Mouse (Mus musculus) monocyte, adult 59 days (primary cell): ENCODE data around the gene Tekt2. TPM values are rescaled to one million over a fixed set of nuclear protein-coding genes. Genes with fewer than 3 reads are reported as not detected.

Experiments
- total RNA-seq, 2 experiments: library from RNA; stranded (reverse); gene quantifications; one replicate each; pipeline ENCODE4 v1.2.4; 2023

Gene Tekt2
- total RNA-seq: not detected

GRCm38 (mm10) chr4:126325281-126325861, at the start of gene Tekt2:
Tekt2 (minus strand) TSS chr4:126325688.

GRCm38 (mm10) chr4:126321111-126321853, 4.2 kb downstream of the Tekt2 start, which contains the start of gene Adprhl2:
Adprhl2 (minus strand) TSS chr4:126321703.

GRCm38 (mm10) chr4:126286492-126286891, 39.0 kb downstream of the Tekt2 start, which contains the start of gene Col8a2:
Col8a2 (plus strand) TSS chr4:126286793.

Other genes with a start within 250 kb of the Tekt2 start
- gene Lsm10, start 229.1 kb downstream of the Tekt2 start, total RNA-seq: 10 to 100 TPM; 37.7 to 39.2 TPM
- 10 to 100 TPM; 80.8 to 97.1 TPM for gene Stk40, start 221.7 kb downstream of the Tekt2 start, total RNA-seq
- 1 to 10 TPM; 9.4 to 9.9 TPM for gene Eva1b, start 177.9 kb downstream of the Tekt2 start, total RNA-seq
- 1 to 10 TPM; 1.2 to 1.4 TPM for gene Sh3d21, start 162.2 kb downstream of the Tekt2 start, total RNA-seq
- gene Thrap3, start 122.9 kb downstream of the Tekt2 start, total RNA-seq: 100 to 1,000 TPM; 385 to 395 TPM
- gene Map7d1, start 69.3 kb downstream of the Tekt2 start, total RNA-seq: 100 to 1,000 TPM; 219 to 279 TPM
- 10 to 100 TPM; 40.8 to 44.2 TPM for gene Trappc3, start 63.4 kb downstream of the Tekt2 start, total RNA-seq
- gene Col8a2, start 38.9 kb downstream of the Tekt2 start, total RNA-seq: not detected
- gene Adprhl2, start 4.0 kb downstream of the Tekt2 start, total RNA-seq: 10 to 100 TPM; 17.9 to 23.4 TPM
- 10 to 100 TPM; 20.6 to 24.5 TPM for gene Ago3, start 103.9 kb upstream of the Tekt2 start, total RNA-seq
- gene Ago1, start 142.9 kb upstream of the Tekt2 start, total RNA-seq: 10 to 100 TPM; 24.4 to 27.8 TPM
- gene Ago4, start 207.8 kb upstream of the Tekt2 start, total RNA-seq: 10 to 100 TPM; 11.2 to 12.8 TPM
- 1 to 10 TPM; 2.0 to 7.0 TPM for gene Clspn, start 231.2 kb upstream of the Tekt2 start, total RNA-seq